Mouse (Mus musculus) kidney, adult 2 months (tissue): ENCODE measurements around the gene Nnat.

ENCODE experiments used
- CTCF ChIP-seq: fragments of 200-500 bp; conservative IDR thresholded peaks from 2 replicates; pipeline ENCODE4 v1.5.1; 2011; ENCODE audit warnings: low read depth, mild to moderate bottlenecking, control low read depth, low read length, moderate library complexity, mixed read lengths; ENCODE audit not compliant: insufficient read depth, insufficient read length
- POLR2A ChIP-seq: fragments of 200-500 bp; IDR thresholded peaks from one replicate; pipeline ENCODE4 v1.6.1; 2011; ENCODE audit warnings: low read depth, low read length, control low read depth

DNA sequence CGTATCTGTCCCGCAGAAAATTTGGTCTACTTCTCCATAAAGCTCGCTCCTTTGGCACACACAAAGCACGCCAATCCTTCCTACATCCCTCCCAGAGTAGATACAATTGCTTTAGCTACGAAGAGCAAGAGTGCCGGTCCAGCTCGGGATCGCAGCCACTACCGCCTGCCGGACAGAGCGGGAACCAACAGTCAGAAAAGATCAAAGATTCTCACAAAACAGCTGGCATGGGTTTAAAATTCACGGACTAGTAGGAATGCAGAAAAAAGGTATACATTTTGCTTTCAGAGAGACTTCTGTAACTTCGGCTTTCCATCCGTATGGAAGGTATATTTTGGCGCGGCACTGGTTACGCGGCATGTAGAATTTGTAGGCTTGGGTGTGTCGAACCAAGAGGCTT is 438 bp upstream of the Nnat start:
- TF ChIP-seq CTCF = no peak
- TF ChIP-seq POLR2A = no peak
